Mouse (Mus musculus) heart, postnatal 36 days (tissue): ENCODE measurements around the gene Apobr. TPM values are rescaled to one million over a fixed set of nuclear protein-coding genes. Genes with fewer than 3 reads are reported as not detected.
A peak's percentile ranks its signal among the peaks of the same experiment; 100 is the strongest.

Experiments
- DNase-seq, 2 experiments: peaks; one replicate each; pipeline ENCODE4 v3.0.0; 2021 to 2022
- intact Hi-C: fragments of 180-260 bp; cut with DNase I; formaldehyde crosslinking; loops from one replicate; pipeline ENCODE4 v1.15.1; 2025
- total RNA-seq, 2 experiments: library from RNA; stranded (reverse); gene quantifications; 2 replicates each; pipeline ENCODE4 v1.2.3; 2021

Apobr gene
- total RNA-seq, 2 experiments from 2014 or later: 0.41 to 0.53 TPM

- no peak for DNase-seq
- intact Hi-C loops: no loop called here
Observed at GRCm38 (mm10) chr7:126595890-126596289, 11.1 kb downstream of the Apobr start.

GRCm38 (mm10) chr7:126596414-126596813, 11.7 kb downstream of the Apobr start:
- no peak for DNase-seq
- intact Hi-C loops: no loop called here

GRCm38 (mm10) chr7:126598919-126599318, 14.2 kb downstream of the Apobr start:
- intact Hi-C loops: no loop called here
- no peak for DNase-seq

GRCm38 (mm10) chr7:126601896-126602295, 17.2 kb downstream of the Apobr start:
- no peak for DNase-seq
- intact Hi-C loops: no loop called here

- intact Hi-C loops: no loop called here
Observed at GRCm38 (mm10) chr7:126602650-126603049, 17.9 kb downstream of the Apobr start.

GRCm38 (mm10) chr7:126606611-126607010, 21.9 kb downstream of the Apobr start:
- no peak for DNase-seq

More at GRCm38 (mm10) chr7:126602650-126603049, 17.9 kb downstream of the Apobr start:
- DNase-seq: no peak

GRCm38 (mm10) chr7:126607064-126607463, 22.3 kb downstream of the Apobr start:
- intact Hi-C loops: no loop called here
- DNase-seq: peak; percentile 53 to 54

More at GRCm38 (mm10) chr7:126606611-126607010, 21.9 kb downstream of the Apobr start:
- intact Hi-C loops: no loop called here

GRCm38 (mm10) chr7:126607796-126608195, 23.1 kb downstream of the Apobr start:
- intact Hi-C loops: no loop called here
- no peak for DNase-seq

GRCm38 (mm10) chr7:126612736-126613135, 28.0 kb downstream of the Apobr start:
- intact Hi-C loops: no loop called here
- no peak for DNase-seq

- intact Hi-C loops: no loop called here
- DNase-seq: no peak
Observed at GRCm38 (mm10) chr7:126616707-126617106, 32.0 kb downstream of the Apobr start.

GRCm38 (mm10) chr7:126619559-126620275, 35.0 kb downstream of the Apobr start:
- no peak for DNase-seq
- intact Hi-C loops: no loop called here

- intact Hi-C loops: no loop called here
- no peak for DNase-seq
Observed at GRCm38 (mm10) chr7:126621452-126622359, 37.0 kb downstream of the Apobr start.

- DNase-seq: no peak
- intact Hi-C loops: no loop called here
Observed at GRCm38 (mm10) chr7:126623381-126623780, 38.6 kb downstream of the Apobr start.

- intact Hi-C loops: no loop called here
- DNase-seq: no peak
Observed at GRCm38 (mm10) chr7:126624774-126625173, 40.0 kb downstream of the Apobr start.

GRCm38 (mm10) chr7:126625369-126625768, 40.6 kb downstream of the Apobr start:
- peak; percentile 80 for DNase-seq
- intact Hi-C loops: no loop called here

- no peak for DNase-seq
- intact Hi-C loops: no loop called here
Observed at GRCm38 (mm10) chr7:126625807-126626600, 41.3 kb downstream of the Apobr start.

GRCm38 (mm10) chr7:126628111-126628510, 43.4 kb downstream of the Apobr start:
- no peak for DNase-seq
- intact Hi-C loops: no loop called here

- intact Hi-C loops: no loop called here
- DNase-seq: no peak
Observed at GRCm38 (mm10) chr7:126629915-126630314, 45.2 kb downstream of the Apobr start.

- DNase-seq: no peak
- intact Hi-C loops: no loop called here
Observed at GRCm38 (mm10) chr7:126630824-126631518, 46.2 kb downstream of the Apobr start, which contains the start of gene Nupr1. TSS of gene Nupr1 (minus strand) at chr7:126630861.

- intact Hi-C loops: no loop called here
- DNase-seq: no peak
Observed at GRCm38 (mm10) chr7:126632478-126632877, 47.7 kb downstream of the Apobr start.
